Mouse (Mus musculus): Measurements from ENCODE around the gene Arhgef10l. TPM values are rescaled to one million over a fixed set of nuclear protein-coding genes. Genes with fewer than 3 reads are reported as not detected.

The Arhgef10l gene
- polyA plus RNA-seq, 1 experiment from 2014 or later = 13.8 TPM

DNA sequence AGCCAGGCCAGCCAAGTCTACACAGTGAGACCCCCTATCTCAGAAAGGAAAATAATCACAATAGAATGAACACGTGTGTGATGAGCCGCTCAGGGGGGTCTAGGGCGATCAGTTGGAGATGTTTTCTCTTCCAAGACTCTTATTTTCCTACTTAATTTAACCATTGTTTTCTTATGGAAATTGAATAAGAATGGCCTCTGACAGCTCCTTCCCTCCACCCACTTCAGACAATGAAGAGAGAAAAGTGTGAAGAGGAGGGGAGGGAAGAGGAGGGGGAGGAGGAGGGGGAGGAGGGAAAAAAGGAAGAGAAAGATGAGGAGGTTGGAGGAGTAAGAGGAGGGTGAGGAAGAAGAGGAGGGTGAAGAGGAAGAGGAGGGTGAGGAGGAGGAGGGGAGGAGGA is 21.1 kb downstream of the Arhgef10l start:
- Histone ChIP-seq H3K9ac (ENCODE audit: low read depth, low read length) (no peak overlapping the region), H3K27ac (ENCODE audit: low read depth, low read length) (no peak overlapping the region)

DNA sequence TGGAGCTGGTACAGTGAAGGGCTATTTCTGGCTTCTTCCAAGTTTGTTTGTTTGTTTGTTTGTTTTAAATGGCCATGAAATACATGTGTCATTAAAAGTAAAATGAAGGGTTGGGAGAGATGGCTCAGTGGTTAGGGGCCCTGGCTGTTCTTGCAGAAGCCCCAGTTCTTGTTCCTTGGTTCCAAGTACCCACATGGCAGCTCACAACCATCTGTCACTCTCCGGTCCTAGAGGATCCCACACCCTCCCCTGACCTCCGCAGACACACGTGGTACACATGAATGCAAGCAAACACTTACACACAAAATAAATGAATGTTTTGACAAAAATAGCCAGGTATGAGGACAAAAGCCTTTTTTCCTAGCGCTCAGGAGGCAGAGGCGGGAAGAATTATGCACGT is 21.5 kb downstream of the Arhgef10l start:
- Histone ChIP-seq H3K4me2 (replicated peaks; ENCODE audit: low read depth, low read length) (no peak overlapping the region), H3K9ac (ENCODE audit: low read depth, low read length) (no peak overlapping the region), H3K36me3 (ENCODE audit: control insufficient read depth, insufficient read depth, low read length) (no peaks in the 10 kb centered on the region), H3K27ac (ENCODE audit: low read depth, low read length) (no peak overlapping the region), H3K4me1 (replicated peaks; ENCODE audit: control insufficient read depth, insufficient read depth, low read length) (peaks cover 9% of the 10 kb centered on the region), H3K9me3 (ENCODE audit: control insufficient read depth, low read length) (no peaks in the 10 kb centered on the region), H3K27me3 (ENCODE audit: control insufficient read depth, insufficient read depth, low read length) (no peaks in the 10 kb centered on the region), H3K4me3 (ENCODE audit: low read depth, low read length) (no peak overlapping the region)
- 50% methylated on average over 6 of the region's 6 CpGs for WGBS
- DNase-seq (ENCODE audit: low spot score) = no peak
- ATAC-seq (ENCODE audit: low FRiP score) = no peak

More for the DNA sequence above, 21.1 kb downstream of the Arhgef10l start:
- Histone ChIP-seq H3K4me3 (ENCODE audit: low read depth, low read length) (no peak overlapping the region), H3K9me3 (ENCODE audit: control insufficient read depth, low read length) (no peaks in the 10 kb centered on the region), H3K27me3 (ENCODE audit: control insufficient read depth, insufficient read depth, low read length) (no peaks in the 10 kb centered on the region), H3K36me3 (ENCODE audit: control insufficient read depth, insufficient read depth, low read length) (no peaks in the 10 kb centered on the region), H3K4me2 (replicated peaks; ENCODE audit: low read depth, low read length) (no peak overlapping the region), H3K4me1 (replicated peaks; ENCODE audit: control insufficient read depth, insufficient read depth, low read length) (peaks cover 10% of the 10 kb centered on the region)
- no peak for ATAC-seq (ENCODE audit: low FRiP score)
- WGBS = 22% methylated on average over 3 of the region's 3 CpGs
- DNase-seq (ENCODE audit: low spot score) = no peak

DNA sequence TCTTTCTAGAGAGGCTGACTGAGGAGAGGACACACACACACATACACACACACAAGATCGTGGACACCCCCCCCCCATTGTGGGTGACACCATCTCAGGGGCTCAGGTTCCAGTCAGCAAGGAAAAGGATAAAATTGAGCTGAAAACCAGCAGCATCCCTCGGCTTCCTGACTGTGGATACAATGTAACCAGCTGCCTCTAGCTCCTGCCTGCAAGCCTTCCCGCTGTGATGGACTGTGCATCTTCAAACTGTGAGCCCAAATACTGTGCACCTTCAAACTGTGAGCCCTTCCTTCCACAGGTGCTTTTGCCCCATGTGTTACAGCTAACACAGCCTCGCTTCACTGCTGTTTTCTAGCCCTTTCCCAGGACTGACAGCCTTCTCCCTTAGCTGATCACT is 23.4 kb downstream of the Arhgef10l start:
- WGBS = 85% methylated on average over 4 of the region's 4 CpGs
- no peak for ATAC-seq (ENCODE audit: low FRiP score)
- no peaks in the 10 kb centered on the region for H3K9me3 ChIP-seq (ENCODE audit: control insufficient read depth, low read length)
- no peak overlapping the region for H3K27ac ChIP-seq (ENCODE audit: low read depth, low read length)
- no peak overlapping the region for H3K4me2 ChIP-seq (replicated peaks; ENCODE audit: low read depth, low read length)
- H3K9ac ChIP-seq (ENCODE audit: low read depth, low read length) = no peak overlapping the region
- H3K36me3 ChIP-seq (ENCODE audit: control insufficient read depth, insufficient read depth, low read length) = no peaks in the 10 kb centered on the region
- H3K4me3 ChIP-seq (ENCODE audit: low read depth, low read length) = no peak overlapping the region
- H3K4me1 ChIP-seq (replicated peaks; ENCODE audit: control insufficient read depth, insufficient read depth, low read length) = peaks cover 7% of the 10 kb centered on the region; the same call in 1 of the 2 replicates
- H3K27me3 ChIP-seq (ENCODE audit: control insufficient read depth, insufficient read depth, low read length) = no peaks in the 10 kb centered on the region
- DNase-seq (ENCODE audit: low spot score) = no peak

DNA sequence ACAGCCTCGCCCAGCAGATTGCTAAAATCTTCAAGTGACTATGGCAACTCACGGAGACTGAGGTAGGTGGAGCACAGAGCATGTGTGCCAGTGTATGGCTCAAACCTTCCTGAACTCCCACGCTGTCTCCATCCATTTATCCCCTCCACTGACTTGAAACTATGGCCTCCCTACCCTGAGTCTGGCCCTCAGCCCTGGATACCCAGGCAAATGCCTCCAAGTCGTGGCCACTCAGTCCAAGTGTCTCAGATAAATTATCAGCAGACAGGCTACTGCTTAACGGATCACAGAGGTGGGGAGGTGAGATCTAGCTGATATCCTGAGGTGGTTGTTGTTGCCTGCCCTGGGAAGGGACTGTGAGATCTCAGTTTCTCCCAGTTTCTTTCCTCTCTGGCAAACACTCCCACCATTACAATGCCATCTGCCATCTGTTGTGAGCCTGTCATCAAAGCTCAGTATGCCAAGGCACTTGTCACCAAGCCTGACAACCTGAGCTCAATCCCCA is 24.3 kb downstream of the Arhgef10l start:
- no peak overlapping the region for H3K4me3 ChIP-seq (ENCODE audit: low read depth, low read length)
- H3K36me3 ChIP-seq (ENCODE audit: control insufficient read depth, insufficient read depth, low read length) = no peaks in the 10 kb centered on the region
- H3K9me3 ChIP-seq (ENCODE audit: control insufficient read depth, low read length) = no peaks in the 10 kb centered on the region
- DNase-seq (ENCODE audit: low spot score) (no peak), ATAC-seq (ENCODE audit: low FRiP score) (no peak)
- H3K4me1 ChIP-seq (replicated peaks; ENCODE audit: control insufficient read depth, insufficient read depth, low read length) = peaks cover 9% of the 10 kb centered on the region; the same call in 1 of the 2 replicates
- no peaks in the 10 kb centered on the region for H3K27me3 ChIP-seq (ENCODE audit: control insufficient read depth, insufficient read depth, low read length)
- no peak overlapping the region for H3K9ac ChIP-seq (ENCODE audit: low read depth, low read length)
- no peak overlapping the region for H3K27ac ChIP-seq (ENCODE audit: low read depth, low read length)
- H3K4me2 ChIP-seq (replicated peaks; ENCODE audit: low read depth, low read length) = no peak overlapping the region
- 81% methylated on average over 5 of the region's 5 CpGs for WGBS

DNA sequence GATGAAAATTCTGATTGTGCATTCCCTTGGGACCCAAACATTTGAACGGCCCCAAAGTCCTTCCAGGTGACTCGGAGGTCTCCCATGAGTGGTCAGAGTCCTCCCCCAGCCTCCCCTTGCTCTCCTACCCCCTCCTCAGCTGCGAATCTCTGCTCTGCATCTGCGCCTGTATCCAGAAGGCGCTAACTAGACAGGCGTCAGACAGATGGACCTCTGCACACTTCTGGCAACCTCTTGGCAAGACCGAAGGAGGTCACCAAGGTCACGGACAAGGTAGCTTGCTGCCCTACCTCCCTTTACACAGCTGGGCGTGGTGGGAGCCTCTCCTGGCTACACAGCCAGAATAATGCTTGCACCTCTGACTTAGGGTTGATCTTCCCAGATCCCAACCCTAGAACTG is 25.1 kb downstream of the Arhgef10l start:
- ATAC-seq (ENCODE audit: low FRiP score) (no peak), DNase-seq (ENCODE audit: low spot score) (no peak)
- Histone ChIP-seq H3K27ac (ENCODE audit: low read depth, low read length) (no peak overlapping the region), H3K9ac (ENCODE audit: low read depth, low read length) (no peak overlapping the region), H3K4me2 (replicated peaks; ENCODE audit: low read depth, low read length) (no peak overlapping the region), H3K4me1 (replicated peaks; ENCODE audit: control insufficient read depth, insufficient read depth, low read length) (peaks cover 6% of the 10 kb centered on the region; the same call in 1 of the 2 replicates), H3K36me3 (ENCODE audit: control insufficient read depth, insufficient read depth, low read length) (no peaks in the 10 kb centered on the region), H3K4me3 (ENCODE audit: low read depth, low read length) (no peak overlapping the region), H3K27me3 (ENCODE audit: control insufficient read depth, insufficient read depth, low read length) (no peaks in the 10 kb centered on the region), H3K9me3 (ENCODE audit: control insufficient read depth, low read length) (no peaks in the 10 kb centered on the region)
- WGBS = 90% methylated on average over 9 of the region's 9 CpGs

DNA sequence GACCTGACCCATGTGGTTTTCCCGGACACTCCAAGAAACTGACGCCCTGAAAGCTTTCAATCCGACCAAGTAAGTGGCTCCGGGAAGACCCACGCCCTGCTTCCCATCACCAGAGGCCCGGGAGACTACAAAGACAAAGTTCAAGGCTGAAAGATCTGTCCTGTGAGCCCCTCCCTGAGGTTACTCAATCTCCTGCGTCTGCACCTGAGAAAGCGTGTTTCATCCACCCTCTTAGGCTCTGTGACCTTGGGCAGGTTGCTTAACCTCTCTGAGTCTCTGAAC is 25.6 kb downstream of the Arhgef10l start:
- 84% methylated on average over 8 of the region's 8 CpGs for WGBS
- ATAC-seq (ENCODE audit: low FRiP score) = no peak
- no peak overlapping the region for H3K9ac ChIP-seq (ENCODE audit: low read depth, low read length)
- no peak overlapping the region for H3K27ac ChIP-seq (ENCODE audit: low read depth, low read length)
- H3K4me3 ChIP-seq (ENCODE audit: low read depth, low read length) = no peak overlapping the region
- H3K27me3 ChIP-seq (ENCODE audit: control insufficient read depth, insufficient read depth, low read length) = no peaks in the 10 kb centered on the region
- no peaks in the 10 kb centered on the region for H3K36me3 ChIP-seq (ENCODE audit: control insufficient read depth, insufficient read depth, low read length)
- H3K4me2 ChIP-seq (replicated peaks; ENCODE audit: low read depth, low read length) = no peak overlapping the region
- no peaks in the 10 kb centered on the region for H3K9me3 ChIP-seq (ENCODE audit: control insufficient read depth, low read length)
- peaks cover 6% of the 10 kb centered on the region; the same call in 1 of the 2 replicates for H3K4me1 ChIP-seq (replicated peaks; ENCODE audit: control insufficient read depth, insufficient read depth, low read length)
- no peak for DNase-seq (ENCODE audit: low spot score)

DNA sequence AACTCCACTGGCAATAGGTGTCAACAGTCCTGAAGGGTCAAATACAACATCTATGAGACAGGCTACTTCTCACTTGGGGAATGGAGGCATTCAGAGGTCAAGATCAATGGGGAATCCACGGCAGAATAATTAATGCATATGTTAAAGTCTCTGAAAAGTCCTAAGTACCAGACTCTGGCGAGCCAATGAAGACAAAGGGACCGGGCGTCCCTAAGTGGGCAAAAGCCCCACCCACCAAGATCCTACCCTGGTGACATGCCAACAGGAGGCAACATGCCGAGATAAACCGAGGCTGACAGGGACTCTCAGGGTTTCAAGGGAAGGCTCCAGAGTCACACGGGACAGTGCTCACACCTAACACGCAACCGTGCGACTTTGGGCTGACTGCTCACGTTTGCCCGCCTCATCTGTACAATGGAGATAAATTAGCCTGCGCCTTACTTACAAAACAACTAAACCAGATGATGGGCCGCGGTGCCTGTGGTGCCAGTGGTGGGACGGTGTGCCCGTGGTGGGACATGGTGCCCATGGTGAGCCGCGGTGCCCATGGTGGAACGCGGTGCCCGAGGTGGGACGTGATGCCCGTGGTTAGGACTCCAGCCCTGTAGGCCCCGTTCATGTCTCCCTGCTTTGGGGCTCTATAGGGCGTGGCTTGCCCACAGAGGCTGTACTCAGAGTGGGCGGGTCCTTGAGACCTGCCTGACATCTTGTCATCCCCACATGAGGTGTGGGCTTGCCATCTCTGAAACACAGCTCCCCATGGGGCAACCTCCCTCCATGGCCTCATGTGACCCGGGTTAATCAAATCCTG is 26.2 kb downstream of the Arhgef10l start:
- no peak overlapping the region for H3K9ac ChIP-seq (ENCODE audit: low read depth, low read length)
- no peak for DNase-seq (ENCODE audit: low spot score)
- whole genome bisulfite sequencing = 91% methylated on average over 28 of the region's 28 CpGs

DNA sequence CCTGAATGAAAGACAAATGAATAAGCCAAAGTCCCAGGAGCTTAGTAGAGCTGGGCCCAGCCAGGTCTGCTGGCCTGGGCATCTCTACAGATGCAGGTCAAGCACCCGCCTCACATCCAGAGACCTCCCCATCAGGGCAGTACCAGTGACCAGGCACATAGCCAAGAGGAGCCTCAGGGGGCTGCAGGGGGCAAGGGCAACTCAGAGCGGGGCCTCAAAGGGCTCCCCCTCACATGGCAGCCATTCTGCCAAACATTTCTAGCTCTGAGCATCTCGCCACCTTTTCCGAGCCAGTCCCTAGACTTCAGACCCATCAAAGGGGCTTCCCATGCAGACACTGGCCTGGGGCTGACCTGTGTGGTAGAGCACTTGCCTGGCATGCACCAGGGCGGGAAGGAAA is 27.2 kb downstream of the Arhgef10l start:
- H3K27ac ChIP-seq (ENCODE audit: low read depth, low read length) = no peak overlapping the region
- DNase-seq (ENCODE audit: low spot score) (no peak), ATAC-seq (ENCODE audit: low FRiP score) (no peak)
- H3K36me3 ChIP-seq (ENCODE audit: control insufficient read depth, insufficient read depth, low read length) = no peaks in the 10 kb centered on the region
- no peak overlapping the region for H3K9ac ChIP-seq (ENCODE audit: low read depth, low read length)
- H3K4me2 ChIP-seq (replicated peaks; ENCODE audit: low read depth, low read length) = no peak overlapping the region
- 95% methylated on average over 5 of the region's 5 CpGs for WGBS
- no peaks in the 10 kb centered on the region for H3K27me3 ChIP-seq (ENCODE audit: control insufficient read depth, insufficient read depth, low read length)
- peaks cover 6% of the 10 kb centered on the region; the same call in 1 of the 2 replicates for H3K4me1 ChIP-seq (replicated peaks; ENCODE audit: control insufficient read depth, insufficient read depth, low read length)
- no peaks in the 10 kb centered on the region for H3K9me3 ChIP-seq (ENCODE audit: control insufficient read depth, low read length)
- H3K4me3 ChIP-seq (ENCODE audit: low read depth, low read length) = no peak overlapping the region

More for the DNA sequence above, 26.2 kb downstream of the Arhgef10l start:
- H3K36me3 ChIP-seq (ENCODE audit: control insufficient read depth, insufficient read depth, low read length) = no peaks in the 10 kb centered on the region
- H3K4me2 ChIP-seq (replicated peaks; ENCODE audit: low read depth, low read length) = no peak overlapping the region
- no peak for ATAC-seq (ENCODE audit: low FRiP score)
- no peak overlapping the region for H3K27ac ChIP-seq (ENCODE audit: low read depth, low read length)
- no peaks in the 10 kb centered on the region for H3K27me3 ChIP-seq (ENCODE audit: control insufficient read depth, insufficient read depth, low read length)
- H3K4me3 ChIP-seq (ENCODE audit: low read depth, low read length) = no peak overlapping the region
- H3K4me1 ChIP-seq (replicated peaks; ENCODE audit: control insufficient read depth, insufficient read depth, low read length) = peaks cover 6% of the 10 kb centered on the region; the same call in 1 of the 2 replicates
- no peaks in the 10 kb centered on the region for H3K9me3 ChIP-seq (ENCODE audit: control insufficient read depth, low read length)

DNA sequence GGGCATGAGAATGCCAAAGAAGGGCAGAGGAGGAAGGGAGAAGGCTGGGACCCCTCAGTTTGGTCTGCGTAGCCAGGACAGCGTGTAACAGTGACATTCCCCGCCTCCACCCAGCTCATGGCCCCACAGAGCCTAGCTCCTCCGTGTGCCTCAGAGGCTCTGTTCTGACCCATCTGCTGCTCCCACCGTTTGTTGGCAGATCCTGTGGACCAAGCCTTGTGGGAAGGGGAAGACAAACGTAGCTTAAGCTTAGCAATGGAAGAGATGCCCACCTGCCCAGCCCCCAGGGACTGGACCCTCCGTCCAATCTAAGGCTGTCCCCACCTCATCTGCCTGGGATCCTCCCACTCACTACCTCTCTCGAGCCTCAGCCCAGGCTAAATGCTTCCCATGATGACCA is 28.5 kb downstream of the Arhgef10l start:
- no peaks in the 10 kb centered on the region for H3K9me3 ChIP-seq (ENCODE audit: control insufficient read depth, low read length)
- no peak overlapping the region for H3K4me3 ChIP-seq (ENCODE audit: low read depth, low read length)
- no peak overlapping the region for H3K4me2 ChIP-seq (replicated peaks; ENCODE audit: low read depth, low read length)
- ATAC-seq (ENCODE audit: low FRiP score) (no peak), DNase-seq (ENCODE audit: low spot score) (no peak)
- H3K4me1 ChIP-seq (replicated peaks; ENCODE audit: control insufficient read depth, insufficient read depth, low read length) = peaks cover 6% of the 10 kb centered on the region; the same call in 1 of the 2 replicates
- no peaks in the 10 kb centered on the region for H3K36me3 ChIP-seq (ENCODE audit: control insufficient read depth, insufficient read depth, low read length)
- H3K9ac ChIP-seq (ENCODE audit: low read depth, low read length) = no peak overlapping the region
- no peak overlapping the region for H3K27ac ChIP-seq (ENCODE audit: low read depth, low read length)
- no peaks in the 10 kb centered on the region for H3K27me3 ChIP-seq (ENCODE audit: control insufficient read depth, insufficient read depth, low read length)
- WGBS = 87% methylated on average over 8 of the region's 8 CpGs

Data from hindbrain, embryonic 11.5 days (tissue).